Mouse (Mus musculus): ENCODE data around the gene Rfx3. TPM values are rescaled to one million over a fixed set of nuclear protein-coding genes. Genes with fewer than 3 reads are reported as not detected.

Rfx3 gene
- total RNA-seq, 1 experiment from 2014 or later, result 9.9 TPM

DNA sequence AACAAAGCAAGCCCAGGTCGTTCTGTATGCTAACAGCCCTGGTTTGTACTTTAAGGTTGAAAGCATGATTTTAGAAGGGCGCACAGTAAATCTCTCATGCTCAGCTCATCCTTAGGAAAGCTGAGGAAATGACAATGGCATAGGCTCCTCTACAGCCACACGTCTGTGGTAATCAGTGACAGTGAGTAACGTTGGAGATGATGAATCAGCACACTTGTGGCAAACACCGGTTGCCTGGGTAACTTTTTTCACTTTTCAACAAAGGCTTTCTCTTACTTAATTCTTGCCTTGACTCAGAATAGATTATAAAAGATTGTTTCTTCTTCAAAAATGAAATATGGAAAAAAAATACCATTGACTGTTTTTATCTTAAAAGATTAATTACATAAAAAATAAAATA lies 104.0 kb downstream of the Rfx3 start:
- peak; percentile 93 for ATAC-seq (replicated peaks; ENCODE audit: low read depth, poor library complexity, severe bottlenecking)

DNA sequence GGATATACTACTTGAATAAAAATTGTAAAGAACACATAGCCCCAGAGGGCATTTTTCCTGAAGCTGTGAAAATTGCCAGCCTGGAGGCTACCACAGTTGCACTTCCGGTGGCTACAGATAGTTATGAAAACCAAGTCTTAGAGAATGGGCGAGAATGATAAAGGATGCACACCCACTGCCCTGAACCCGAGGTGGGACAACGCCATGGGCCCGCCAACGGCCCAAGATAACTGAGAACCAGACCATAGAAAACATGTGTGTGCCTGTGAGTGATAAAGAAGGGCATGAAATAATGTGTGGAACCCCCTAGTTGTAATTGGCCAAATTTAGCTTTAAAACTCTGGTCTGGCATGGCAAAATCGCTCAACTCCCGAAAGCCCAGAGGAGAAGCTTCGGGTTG lies 105.0 kb downstream of the Rfx3 start:
- ATAC-seq (replicated peaks; ENCODE audit: low read depth, poor library complexity, severe bottlenecking), result peak; percentile 59

DNA sequence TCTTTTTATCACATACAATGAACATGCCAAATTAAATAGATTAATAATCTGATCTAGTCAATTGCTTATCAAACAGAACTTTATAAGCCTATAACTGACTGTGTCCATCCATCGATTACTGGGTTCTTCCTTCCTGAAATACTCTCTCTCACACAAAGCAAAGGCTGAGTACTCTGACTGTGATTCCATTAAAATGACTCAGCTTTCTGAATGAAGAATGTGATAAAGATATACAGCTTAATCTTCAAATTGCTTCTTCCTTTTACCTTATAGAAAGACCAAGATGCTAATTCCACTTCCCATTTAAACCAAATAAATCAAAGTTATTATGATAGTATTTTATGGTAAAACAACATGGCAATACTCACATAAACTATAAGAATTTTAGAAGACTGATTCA lies 105.8 kb downstream of the Rfx3 start:
- ATAC-seq (replicated peaks; ENCODE audit: low read depth, poor library complexity, severe bottlenecking), result no peak

DNA sequence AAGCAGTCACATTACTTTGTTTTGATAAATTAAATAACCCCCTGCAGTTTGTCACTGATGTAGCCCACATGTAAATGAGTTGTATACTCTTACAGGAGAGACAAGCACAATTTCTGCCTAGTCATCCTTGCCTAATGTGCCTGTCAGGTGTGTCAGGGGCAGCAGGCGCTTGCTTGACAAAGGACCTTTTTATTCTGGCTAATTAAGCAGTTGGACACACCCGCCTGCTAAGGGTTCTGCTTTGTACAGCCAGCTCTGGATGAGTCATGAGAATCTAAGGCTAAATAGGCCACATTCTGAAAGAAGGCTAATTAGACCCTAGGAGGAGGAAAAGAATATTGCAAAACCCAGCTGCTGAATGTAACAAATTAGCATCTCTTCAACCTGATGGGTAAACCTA lies 106.3 kb downstream of the Rfx3 start:
- no peak; the same call in 1 of the 2 replicates for ATAC-seq (replicated peaks; ENCODE audit: low read depth, poor library complexity, severe bottlenecking)

DNA sequence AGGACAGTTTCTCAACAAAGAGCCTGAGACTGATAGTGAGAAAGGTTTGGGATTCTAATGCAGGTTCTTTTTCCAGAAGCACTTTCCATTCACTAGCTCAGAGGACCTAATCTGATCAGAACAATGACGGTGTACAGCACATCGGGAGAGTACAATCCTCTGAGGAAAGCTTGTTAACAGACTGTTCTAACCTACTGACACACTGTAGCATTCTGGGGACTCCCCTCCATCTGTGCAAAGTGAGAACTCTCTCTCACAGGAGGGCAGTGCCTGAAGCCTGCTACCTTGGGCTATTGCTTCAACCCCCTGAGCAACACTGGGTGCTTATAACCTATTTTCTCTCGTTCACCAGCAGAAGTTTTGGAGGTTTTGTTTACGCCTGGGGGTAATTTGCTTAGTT lies 106.8 kb downstream of the Rfx3 start:
- no peak for ATAC-seq (replicated peaks; ENCODE audit: low read depth, poor library complexity, severe bottlenecking)

DNA sequence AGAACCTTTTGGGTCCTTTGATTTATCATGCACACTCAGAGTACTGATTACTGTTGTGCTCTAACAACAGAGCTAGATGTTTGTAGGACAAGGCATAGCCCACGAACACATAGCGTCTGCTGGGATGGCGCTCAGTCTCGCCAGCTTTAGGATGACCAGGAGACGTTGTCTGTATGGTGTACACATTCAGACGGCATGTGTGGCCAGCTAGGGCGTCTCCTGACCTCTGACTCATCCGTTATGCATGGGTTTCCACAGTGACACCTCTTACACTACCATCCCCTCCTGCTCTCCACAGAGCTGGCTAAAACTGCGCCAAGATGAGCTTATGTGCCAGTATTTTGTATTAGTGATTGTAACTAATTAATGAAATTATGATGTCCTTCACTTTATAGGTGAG lies 108.4 kb downstream of the Rfx3 start:
- no peak for ATAC-seq (replicated peaks; ENCODE audit: low read depth, poor library complexity, severe bottlenecking)

DNA sequence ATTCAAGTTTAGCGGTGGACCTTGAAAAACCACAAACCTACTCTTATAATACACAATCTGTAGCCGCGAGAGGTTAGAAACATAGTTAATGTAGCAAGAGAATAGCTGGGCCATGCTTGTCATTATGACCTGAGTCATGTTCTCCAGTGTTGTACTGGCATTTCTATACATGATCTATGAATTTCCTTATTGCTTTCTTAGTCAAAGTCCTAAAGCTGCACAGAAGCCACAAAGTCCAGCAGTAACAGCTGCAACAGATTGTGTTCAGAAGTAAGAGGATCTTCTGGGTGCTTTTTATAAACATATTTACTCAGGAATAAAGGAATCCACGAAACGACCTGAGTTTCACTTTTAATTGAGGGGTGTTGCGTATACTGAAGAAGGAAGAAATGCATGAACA lies 109.3 kb downstream of the Rfx3 start:
- no peak for ATAC-seq (replicated peaks; ENCODE audit: low read depth, poor library complexity, severe bottlenecking)

DNA sequence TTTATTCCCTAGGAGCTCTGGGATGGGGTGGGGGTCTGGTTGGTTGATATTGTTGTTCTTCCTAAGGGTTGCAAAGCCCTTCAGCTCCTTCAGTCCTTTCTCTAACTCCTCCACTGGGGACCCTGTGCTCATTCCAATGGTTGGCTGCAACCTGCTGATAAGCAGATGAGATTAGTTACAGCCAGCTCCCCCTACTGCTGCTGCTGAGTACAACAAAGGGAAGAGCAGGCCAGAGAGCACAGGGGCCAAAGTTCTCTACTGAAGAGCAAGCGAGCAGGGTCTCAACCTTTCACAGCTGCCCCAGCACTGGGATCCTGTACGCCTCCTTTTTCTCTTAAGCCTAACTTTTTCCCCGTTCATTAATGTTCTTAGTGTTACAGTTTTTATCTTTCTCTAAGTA lies 126.4 kb downstream of the Rfx3 start:
- ATAC-seq (replicated peaks; ENCODE audit: low read depth, poor library complexity, severe bottlenecking), result no peak

DNA sequence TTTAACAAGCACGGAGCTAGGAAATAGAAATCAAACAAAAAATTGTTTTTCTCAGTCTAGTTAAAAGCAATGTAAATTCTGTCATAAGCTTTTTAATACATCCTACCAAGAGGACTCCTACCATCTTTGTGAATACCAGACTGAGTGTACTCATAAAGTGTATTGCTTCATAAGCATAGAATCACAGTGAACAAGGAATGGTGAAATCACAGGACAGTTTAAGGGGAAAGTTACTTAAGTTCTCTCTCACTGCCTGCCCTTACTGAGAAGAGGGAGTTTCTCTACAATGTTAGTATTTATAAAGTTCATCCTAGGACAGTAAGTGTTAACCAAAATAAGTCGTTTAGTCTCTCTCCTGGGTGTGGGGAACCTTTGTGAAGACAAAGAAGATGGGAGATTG lies 133.5 kb downstream of the Rfx3 start:
- ATAC-seq (replicated peaks; ENCODE audit: low read depth, poor library complexity, severe bottlenecking), result no peak

DNA sequence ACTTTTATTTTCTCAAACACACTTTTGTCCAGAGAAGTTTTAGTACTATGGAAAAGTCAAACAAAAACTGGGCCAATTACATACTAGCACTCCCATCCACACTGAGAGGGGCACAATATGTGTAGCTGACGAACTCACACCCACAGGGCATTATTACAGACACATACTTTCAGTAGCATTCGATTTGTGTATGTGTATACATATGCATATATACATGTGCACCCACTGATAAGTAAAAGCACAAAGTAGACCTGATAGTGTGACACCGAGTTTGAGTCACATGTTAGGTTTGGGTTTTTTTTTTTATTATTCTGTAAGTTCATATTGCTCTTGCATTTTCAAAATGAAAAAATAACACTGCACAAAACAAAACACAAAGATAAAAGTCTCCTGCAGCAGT lies 140.2 kb downstream of the Rfx3 start:
- ATAC-seq (replicated peaks; ENCODE audit: low read depth, poor library complexity, severe bottlenecking), result no peak

DNA sequence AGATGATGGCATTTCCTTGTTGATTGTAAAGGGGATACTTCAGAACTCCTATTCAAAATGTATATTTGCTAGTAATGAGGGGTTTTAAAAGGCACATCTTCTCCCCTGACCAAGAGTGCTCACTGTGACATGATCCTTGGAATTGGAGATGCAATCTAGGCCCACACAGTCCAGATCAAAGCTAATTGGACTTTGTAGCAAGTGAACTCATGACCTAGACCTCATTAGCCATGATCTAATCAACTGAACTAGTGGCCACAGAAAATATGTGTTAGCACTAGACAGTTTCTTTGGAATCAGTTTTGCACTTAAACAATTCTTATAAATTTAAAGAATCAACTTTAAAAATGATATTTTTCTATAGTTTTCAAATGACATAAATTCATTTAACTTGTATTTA lies 151.3 kb downstream of the Rfx3 start:
- ATAC-seq (replicated peaks; ENCODE audit: low read depth, poor library complexity, severe bottlenecking), result no peak

DNA sequence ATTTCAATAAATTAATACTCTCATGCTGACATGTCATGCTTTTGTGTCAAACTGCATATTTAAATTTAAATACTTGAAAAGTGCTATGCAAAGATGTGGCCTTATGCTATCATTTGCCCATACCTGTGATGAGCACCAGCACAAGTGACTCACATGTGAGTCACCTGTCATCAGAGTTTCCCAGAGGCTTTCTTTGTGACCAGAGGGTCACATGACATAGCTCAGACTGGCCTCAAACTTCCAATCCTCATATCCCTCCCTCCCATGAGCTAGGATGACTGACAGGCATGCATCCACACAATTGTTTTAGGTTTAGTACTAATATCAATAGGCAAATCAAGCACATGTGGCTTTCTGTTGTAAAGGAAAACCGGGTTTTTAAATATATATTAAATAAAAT lies 162.0 kb downstream of the Rfx3 start:
- ATAC-seq (replicated peaks; ENCODE audit: low read depth, poor library complexity, severe bottlenecking), result no peak

DNA sequence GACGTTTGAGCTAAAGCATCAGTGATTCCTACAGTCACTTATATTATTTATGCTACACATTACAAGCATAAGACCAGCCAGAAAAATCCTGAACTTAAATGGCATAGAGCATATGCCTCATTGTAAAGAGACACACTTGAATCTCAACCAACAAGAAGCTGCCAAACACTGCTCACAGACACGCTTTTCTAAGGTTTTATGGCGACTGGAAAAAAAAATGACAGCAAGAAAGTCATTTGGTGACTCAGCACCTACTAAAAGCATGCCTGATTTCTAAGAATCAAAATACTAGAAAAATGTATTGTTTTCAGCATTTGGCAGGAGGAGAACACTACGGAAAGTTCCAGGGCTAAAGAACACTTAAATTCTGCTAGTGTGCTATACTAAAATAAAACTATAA lies 163.9 kb downstream of the Rfx3 start:
- no peak for ATAC-seq (replicated peaks; ENCODE audit: low read depth, poor library complexity, severe bottlenecking)

DNA sequence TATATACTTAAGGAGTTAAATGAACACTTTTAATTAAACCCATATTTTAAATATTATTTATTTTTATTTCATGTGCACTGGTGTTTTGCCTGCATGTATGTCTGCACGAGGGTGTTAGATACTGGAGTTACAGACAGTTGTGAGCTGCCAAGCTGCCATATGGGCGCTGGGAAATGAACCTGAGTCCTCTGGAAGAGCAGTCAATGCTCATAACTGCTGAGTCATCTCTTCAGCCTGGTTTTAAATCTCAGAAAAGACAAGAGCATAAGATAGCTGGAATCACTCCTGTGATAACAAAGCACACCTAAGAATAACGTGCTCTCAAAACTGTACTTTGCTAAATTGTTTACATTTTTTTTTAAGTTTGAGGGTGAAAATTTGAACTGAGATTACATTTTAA lies 172.3 kb downstream of the Rfx3 start:
- no peak for ATAC-seq (replicated peaks; ENCODE audit: low read depth, poor library complexity, severe bottlenecking)

DNA sequence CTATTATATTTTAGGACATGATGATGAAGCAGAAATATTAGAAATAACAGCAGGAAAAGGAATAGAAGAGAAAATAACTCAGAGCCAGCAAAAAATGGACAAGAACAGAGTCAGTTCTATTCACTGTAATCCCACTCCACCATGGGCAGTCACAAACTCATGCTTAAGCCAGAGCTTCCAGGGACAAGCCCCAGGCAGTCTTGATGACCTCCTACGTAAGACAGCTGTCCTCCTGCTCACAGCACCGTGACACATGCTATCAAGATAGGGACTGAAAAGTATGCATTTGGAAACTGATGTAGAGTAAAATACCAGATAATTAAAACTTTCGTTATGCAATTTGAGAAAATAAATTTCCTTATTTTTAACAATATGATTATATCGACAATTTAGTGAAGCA lies 172.9 kb downstream of the Rfx3 start:
- no peak for ATAC-seq (replicated peaks; ENCODE audit: low read depth, poor library complexity, severe bottlenecking)

DNA sequence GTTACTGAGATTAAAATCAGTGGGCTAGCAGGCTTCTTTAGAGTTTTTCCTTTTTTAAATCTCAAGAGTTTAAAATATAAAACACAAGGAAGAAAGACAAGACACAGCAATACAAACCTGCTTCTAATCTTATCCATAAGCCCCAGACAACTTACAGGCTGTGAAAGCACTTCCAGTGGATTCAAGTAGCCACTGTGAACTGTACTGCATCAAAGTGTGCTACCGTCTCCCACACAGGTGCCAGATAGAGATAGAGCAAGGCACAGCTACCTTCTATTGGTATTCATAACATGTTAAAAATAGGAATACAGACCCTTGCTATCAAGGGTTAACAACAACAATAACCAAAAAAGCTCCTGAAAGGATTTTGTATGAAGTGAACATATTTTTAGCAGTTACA lies 178.5 kb downstream of the Rfx3 start:
- no peak for ATAC-seq (replicated peaks; ENCODE audit: low read depth, poor library complexity, severe bottlenecking)

DNA sequence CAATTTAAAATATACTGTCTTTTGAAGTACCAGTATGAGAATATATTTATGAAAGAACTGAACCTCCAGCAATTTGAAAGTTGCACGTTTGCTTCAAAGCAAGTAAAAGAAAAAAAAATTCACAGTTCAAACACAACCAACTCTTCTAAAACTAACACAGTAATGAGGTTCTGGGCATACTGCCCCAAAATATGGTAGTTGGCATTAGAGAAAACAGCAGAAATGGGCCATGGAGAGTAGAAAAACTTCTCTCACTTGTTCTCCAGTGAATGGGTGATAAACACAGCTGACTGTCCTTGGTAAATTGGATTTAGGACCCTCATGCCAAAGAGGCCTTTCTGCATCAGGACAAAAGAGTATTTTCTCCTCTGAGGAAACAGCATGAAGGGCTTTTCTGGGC lies 182.7 kb downstream of the Rfx3 start:
- ATAC-seq (replicated peaks; ENCODE audit: low read depth, poor library complexity, severe bottlenecking), result no peak

DNA sequence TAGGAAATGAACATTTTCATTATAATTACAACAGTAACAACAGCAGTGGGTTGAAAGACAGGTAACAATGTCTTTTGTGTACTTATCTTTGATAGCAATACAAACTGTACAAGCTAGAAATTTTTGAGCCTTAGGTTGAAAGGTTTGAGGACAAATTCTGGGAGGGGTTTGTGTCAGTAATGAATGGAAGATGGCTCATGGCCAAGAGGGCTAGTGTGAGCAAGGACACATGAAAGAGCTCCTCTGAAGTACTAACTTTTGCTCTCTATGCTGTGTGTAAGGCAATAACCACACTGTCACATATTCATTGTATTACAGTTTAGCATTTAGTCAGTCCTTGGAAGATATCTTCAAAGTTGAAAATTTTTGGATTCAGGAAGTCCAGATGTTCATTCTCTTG lies 193.3 kb downstream of the Rfx3 start:
- ATAC-seq (replicated peaks; ENCODE audit: low read depth, poor library complexity, severe bottlenecking), result no peak

DNA sequence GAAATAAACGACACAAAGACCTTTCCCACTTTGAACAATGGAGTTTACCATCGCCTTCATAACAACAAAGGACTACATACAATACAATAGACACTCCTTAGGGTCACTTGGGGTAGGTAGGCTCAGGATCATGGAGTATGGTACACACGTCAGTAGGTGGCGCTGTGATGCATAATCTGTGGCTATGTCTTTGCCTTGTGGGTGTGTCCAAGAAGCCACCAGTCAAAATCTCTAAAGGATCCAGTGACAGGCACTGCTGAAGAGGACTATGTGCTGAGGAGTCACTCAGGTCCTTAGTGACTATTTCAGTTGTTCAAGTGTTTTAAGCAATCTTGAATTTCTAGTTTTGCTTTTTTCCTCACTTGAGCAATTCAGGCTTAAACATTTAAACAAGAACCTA lies 230.9 kb downstream of the Rfx3 start:
- peak; percentile 74; the same call in 1 of the 2 replicates for ATAC-seq (replicated peaks; ENCODE audit: low read depth, poor library complexity, severe bottlenecking)

DNA sequence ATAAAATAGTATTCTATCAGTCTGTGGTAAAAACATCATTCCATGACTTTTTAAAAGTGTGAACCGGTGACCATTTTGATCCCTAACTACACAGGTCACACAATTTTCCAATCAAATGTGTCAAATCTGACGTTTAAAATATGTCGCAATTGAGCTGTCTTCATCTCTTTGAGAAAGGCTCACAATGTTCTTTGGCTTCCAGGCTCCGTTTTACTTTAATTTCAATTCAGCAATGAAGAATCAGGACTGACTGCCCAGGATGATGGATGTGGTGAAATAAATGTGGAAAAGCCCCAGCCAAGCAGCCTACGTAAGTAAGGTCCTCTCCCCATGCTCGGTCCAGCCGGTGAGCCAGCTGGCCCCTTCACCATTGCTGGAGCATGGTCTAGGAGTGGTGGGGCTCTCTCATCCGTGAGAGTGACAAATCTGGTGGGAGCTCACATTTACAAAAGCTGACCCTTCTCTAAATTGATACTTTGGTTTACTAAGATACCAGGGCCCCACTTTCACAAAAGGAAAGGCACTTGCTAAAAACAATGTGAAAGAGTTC lies 240.2 kb downstream of the Rfx3 start:
- no peak for ATAC-seq (replicated peaks; ENCODE audit: low read depth, poor library complexity, severe bottlenecking)

DNA sequence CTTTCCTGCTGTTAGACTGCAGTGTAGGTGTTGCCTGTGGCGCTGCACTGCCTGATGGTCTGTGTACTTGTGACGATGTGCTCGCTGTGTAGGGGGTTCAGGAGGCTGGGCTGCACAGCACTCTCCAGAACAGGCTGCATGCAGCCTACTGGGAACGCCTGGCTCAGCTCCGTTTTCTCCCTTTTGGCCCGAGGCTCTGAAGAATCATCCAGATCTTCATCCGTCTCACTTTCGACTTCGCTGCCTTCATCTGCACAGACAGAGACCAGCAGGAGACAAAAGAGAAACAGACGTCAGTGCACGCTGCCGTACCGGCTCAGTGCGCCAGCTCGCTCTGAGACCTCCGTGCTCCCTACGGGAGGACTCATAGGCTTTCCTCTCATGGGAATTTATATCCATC lies 242.5 kb downstream of the Rfx3 start:
- no peak for ATAC-seq (replicated peaks; ENCODE audit: low read depth, poor library complexity, severe bottlenecking)

DNA sequence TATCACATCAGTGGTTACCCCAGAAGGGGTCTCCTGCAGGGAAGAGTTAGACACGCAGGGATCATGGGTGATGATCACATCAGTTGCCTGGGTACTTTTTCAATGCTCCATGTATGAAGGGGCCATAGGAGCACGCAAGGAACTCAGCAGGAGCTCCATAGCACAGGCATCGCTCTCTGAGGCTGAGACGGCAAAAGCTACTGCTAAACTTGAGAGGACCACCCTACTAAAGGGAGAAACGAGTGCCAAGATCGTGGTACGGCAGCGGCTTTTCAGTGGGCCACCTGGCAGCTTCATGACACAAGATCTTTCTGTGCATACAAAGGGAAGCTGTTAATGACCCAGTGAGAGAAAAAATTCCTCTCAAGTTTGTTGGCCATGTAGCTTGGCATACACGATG lies 250.7 kb downstream of the Rfx3 start:
- ATAC-seq (replicated peaks; ENCODE audit: low read depth, poor library complexity, severe bottlenecking), result no peak

DNA sequence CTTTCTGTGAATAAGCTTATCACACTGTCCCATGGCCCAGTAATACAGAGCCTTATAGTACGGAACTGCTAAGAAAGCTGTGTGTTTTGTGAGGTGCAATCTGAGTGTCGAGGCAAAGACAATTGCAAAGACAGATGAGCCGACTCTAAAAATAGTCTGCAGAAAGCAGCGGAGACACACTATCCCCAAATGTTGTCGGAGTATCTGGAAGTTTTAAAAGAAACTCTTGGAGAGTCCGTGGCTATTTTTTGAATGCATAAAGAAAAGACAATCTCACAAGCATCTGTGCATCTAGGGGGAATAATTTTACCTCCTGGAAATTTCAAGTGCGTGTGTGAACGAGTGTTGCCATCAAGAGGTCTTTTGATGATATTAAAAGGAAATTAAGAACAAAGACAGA lies 251.6 kb downstream of the Rfx3 start:
- ATAC-seq (replicated peaks; ENCODE audit: low read depth, poor library complexity, severe bottlenecking), result no peak

Measured in common myeloid progenitor, adult 5-6 weeks (primary cell).